Mouse (Mus musculus) hindbrain, postnatal 0 days (tissue): ENCODE results near the gene Grin2b. TPM values are rescaled to one million over a fixed set of nuclear protein-coding genes. Genes with fewer than 3 reads are reported as not detected.
A peak's percentile ranks its signal among the peaks of the same experiment; 100 is the strongest.
"Not testable (repeated sequence)": the region's sequence is repeated elsewhere in the genome, so short reads cannot be mapped to it uniquely, and the experiment has no call there.

Experiments
- ATAC-seq: fragments of 200-750 bp; cut with Nextera tagmentation; 2 replicates; pipeline ENCODE4 v1.8.0; 2017; ENCODE audit warnings: mild to moderate bottlenecking, moderate TSS enrichment, moderate library complexity
- DNase-seq: peaks from one replicate; pipeline ENCODE4 v3.0.0-alpha.2; 2015; ENCODE audit warnings: low spot score
- H3K27ac ChIP-seq: fragments of 300-500 bp; sonication (generic); 2 replicates; pipeline ENCODE4 v1.5.1; 2014; ENCODE audit warnings: mild to moderate bottlenecking
- H3K27me3 ChIP-seq: fragments of 300-500 bp; sonication (generic); 2 replicates; pipeline ENCODE4 v1.6.1; 2014; ENCODE audit warnings: low read length, mixed read lengths; ENCODE audit not compliant: insufficient read depth
- H3K36me3 ChIP-seq: fragments of 300-500 bp; sonication (generic); 2 replicates; pipeline ENCODE4 v1.6.1; 2014; ENCODE audit warnings: low read length, mixed read lengths; ENCODE audit not compliant: insufficient read depth
- H3K4me1 ChIP-seq: fragments of 300-500 bp; sonication (generic); 2 replicates; pipeline ENCODE4 v1.6.1; 2014; ENCODE audit warnings: antibody characterized with exemption, low read length, mixed read lengths; ENCODE audit not compliant: insufficient read depth
- H3K4me2 ChIP-seq: fragments of 300-500 bp; sonication (generic); 2 replicates; pipeline ENCODE4 v1.6.1; 2014; ENCODE audit warnings: low read depth, mild to moderate bottlenecking, low read length, moderate library complexity, mixed read lengths
- H3K4me3 ChIP-seq: fragments of 300-500 bp; sonication (generic); 2 replicates; pipeline ENCODE4 v1.5.1; 2014; ENCODE audit warnings: low read length
- H3K9ac ChIP-seq: fragments of 300-500 bp; sonication (generic); replicated peaks from 2 replicates; pipeline ENCODE4 v1.6.1; 2014; ENCODE audit warnings: mild to moderate bottlenecking, low read length, moderate library complexity, mixed read lengths
- H3K9me3 ChIP-seq: fragments of 300-500 bp; sonication (generic); 2 replicates; pipeline ENCODE4 v1.6.1; 2016; ENCODE audit warnings: low read length, mixed read lengths
- CTCF ChIP-seq: IDR thresholded peaks from 2 replicates; pipeline ENCODE4 v1.5.1; 2016; ENCODE audit warnings: antibody characterized with exemption, control low read depth, low read depth
- WGBS: fragments of 180-500 bp; shearing (Covaris S2); extraction: QIAGEN DNeasy Blood & Tissue Kit; methylation state at CpG from one replicate; pipeline ENCODE4 v1.1.7; 2014; 5-methylcytosine and 5-hydroxymethylcytosine counted together
- polyA plus RNA-seq: library from polyadenylated mRNA; unstranded; fragments of >200 nt; fragmentation: Nextera tagmentation; extraction: Ambion mirVana; gene quantifications from 2 replicates; pipeline ENCODE4 v1.2.1, GENCODE M21; 2015
- total RNA-seq: library from RNA; depleted of rRNA; stranded (reverse); fragments of >200 nt; gene quantifications from 2 replicates; pipeline ENCODE4 v1.2.3, GENCODE M21; 2014

The Grin2b gene
- total and polyA plus RNA-seq, 2 experiments from 2014 or later: 55.1 to 67.0 TPM

GRCm38 (mm10) chr6:135831032-135831431, 342.3 kb downstream of the Grin2b start:
- no peak for TF ChIP-seq CTCF
- no peak overlapping the region for H3K4me3 ChIP-seq
- H3K27me3 ChIP-seq: no peaks in the 10 kb centered on the region
- H3K9ac ChIP-seq: no peak overlapping the region
- no peaks in the 10 kb centered on the region for H3K4me1 ChIP-seq
- H3K36me3 ChIP-seq: no peaks in the 10 kb centered on the region
- H3K27ac ChIP-seq: no peak overlapping the region
- H3K4me2 ChIP-seq: no peak overlapping the region
- no peaks in the 10 kb centered on the region for H3K9me3 ChIP-seq
- ATAC-seq (no peak), DNase-seq (no peak)
- WGBS: 95% methylated on average over 1 of the region's 1 CpGs

DNA sequence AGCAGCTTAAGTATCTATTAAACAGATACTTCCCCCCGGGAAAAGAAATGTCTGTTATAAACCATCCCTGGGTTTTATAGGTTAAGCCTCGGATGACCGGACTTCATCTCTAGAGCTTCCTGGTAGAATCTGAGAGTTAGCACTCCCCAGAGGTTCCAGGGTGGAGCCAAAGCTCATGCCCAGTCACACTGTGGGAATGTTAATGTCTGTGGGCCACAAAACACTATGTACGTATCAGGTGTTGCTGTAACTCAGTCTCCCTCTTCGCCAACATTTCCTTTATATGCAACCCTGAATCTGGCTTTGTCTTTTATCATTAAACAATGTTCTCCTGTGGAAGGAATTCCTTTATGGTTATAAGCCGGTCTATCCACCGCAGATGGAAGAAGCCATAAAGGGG, 343.9 kb downstream of the Grin2b start:
- no peak for ATAC-seq
- H3K4me1 ChIP-seq: no peaks in the 10 kb centered on the region
- WGBS: 87% methylated on average over 7 of the region's 7 CpGs
- H3K4me3 ChIP-seq: no peak overlapping the region
- no peaks in the 10 kb centered on the region for H3K27me3 ChIP-seq
- H3K4me2 ChIP-seq: no peak overlapping the region
- no peaks in the 10 kb centered on the region for H3K9me3 ChIP-seq
- H3K27ac ChIP-seq: no peak overlapping the region
- TF ChIP-seq CTCF: no peak
- H3K36me3 ChIP-seq: no peaks in the 10 kb centered on the region
- H3K9ac ChIP-seq: no peak overlapping the region
- no peak for DNase-seq

DNA sequence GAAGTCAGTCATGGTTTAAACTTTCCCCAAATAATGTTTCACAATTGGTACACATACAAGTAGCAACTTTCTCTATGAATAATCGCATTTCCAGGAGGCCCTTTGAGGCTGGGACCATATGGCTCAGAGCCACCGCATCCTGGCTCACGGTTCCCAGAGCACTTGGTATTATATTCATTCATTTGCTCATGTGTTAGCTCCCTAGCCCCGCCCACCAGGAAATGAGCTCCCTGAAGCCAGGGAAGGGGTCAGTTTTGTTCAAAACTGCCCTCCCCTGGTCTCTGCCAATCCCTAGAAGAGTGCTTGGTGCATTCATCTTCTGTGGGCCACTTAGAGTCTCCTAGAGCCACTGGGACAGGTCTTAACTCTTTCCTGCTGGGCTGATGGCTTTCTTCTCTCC, 344.3 kb downstream of the Grin2b start:
- no peak for TF ChIP-seq CTCF
- no peak for ATAC-seq
- Histone ChIP-seq H3K4me3 (no peak overlapping the region), H3K9me3 (no peaks in the 10 kb centered on the region), H3K9ac (no peak overlapping the region), H3K27ac (no peak overlapping the region), H3K36me3 (no peaks in the 10 kb centered on the region), H3K4me2 (no peak overlapping the region), H3K27me3 (no peaks in the 10 kb centered on the region), H3K4me1 (no peaks in the 10 kb centered on the region)
- 46% methylated on average over 4 of the region's 4 CpGs for WGBS
- DNase-seq: no peak

DNA sequence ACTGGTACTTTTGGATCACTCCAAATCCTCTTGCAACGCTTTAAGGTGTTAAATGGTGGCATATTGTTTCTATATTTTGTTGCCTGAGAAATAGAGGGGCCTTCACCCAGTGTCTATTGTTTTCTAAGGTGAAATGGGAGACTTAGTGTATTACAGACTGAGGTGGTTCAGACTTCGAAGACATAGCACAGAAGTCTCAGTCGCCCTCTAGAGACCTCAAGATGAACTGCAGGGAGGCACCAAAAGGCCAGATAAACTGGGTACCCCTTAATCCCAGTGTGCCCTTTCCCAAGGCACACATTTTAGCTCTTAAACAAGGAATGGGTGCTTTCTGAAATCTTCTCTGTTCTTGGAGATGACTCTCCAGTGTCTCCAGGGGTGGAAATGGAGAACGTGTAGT, 345.4 kb downstream of the Grin2b start:
- 24% methylated on average over 4 of the region's 4 CpGs for WGBS
- ATAC-seq: no peak
- Histone ChIP-seq H3K4me2 (no peak overlapping the region), H3K27ac (no peak overlapping the region), H3K36me3 (no peaks in the 10 kb centered on the region), H3K27me3 (no peaks in the 10 kb centered on the region), H3K9me3 (no peaks in the 10 kb centered on the region), H3K4me3 (no peak overlapping the region), H3K4me1 (0 out of 2 replicates have a peak, but pooled peaks cover 2% of the 10 kb centered on the region), H3K9ac (no peak overlapping the region)
- DNase-seq: peak; percentile 72
- peak; percentile 85 for TF ChIP-seq CTCF

DNA sequence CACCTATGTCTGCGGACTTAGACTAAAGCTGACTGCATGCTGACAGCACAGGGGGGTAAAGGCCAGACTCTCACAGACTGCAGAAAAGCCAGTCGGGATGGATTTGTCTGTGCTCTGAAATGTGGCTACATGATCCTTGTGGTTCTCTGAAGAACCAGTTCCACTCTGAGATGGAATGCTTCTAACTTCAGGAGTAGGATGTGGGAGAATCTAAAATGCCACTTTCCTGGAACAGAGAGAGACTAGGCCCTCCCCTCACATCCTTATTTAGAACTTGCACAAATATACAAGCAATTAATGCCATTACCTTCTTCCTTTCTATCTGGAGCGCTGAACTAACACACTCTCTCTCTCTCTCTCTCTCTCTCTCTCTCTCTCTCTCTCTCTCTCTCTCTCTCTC, 346.0 kb downstream of the Grin2b start:
- H3K36me3 ChIP-seq: no peaks in the 10 kb centered on the region
- H3K9ac ChIP-seq: no peak overlapping the region
- no peak for DNase-seq
- no peak overlapping the region for H3K4me2 ChIP-seq
- 82% methylated on average over 3 of the region's 3 CpGs for WGBS
- no peak for TF ChIP-seq CTCF
- no peaks in the 10 kb centered on the region for H3K27me3 ChIP-seq
- no peak for ATAC-seq
- H3K4me3 ChIP-seq: no peak overlapping the region
- no peak overlapping the region for H3K27ac ChIP-seq
- 0 out of 2 replicates have a peak, but pooled peaks cover 2% of the 10 kb centered on the region for H3K4me1 ChIP-seq
- H3K9me3 ChIP-seq: no peaks in the 10 kb centered on the region

DNA sequence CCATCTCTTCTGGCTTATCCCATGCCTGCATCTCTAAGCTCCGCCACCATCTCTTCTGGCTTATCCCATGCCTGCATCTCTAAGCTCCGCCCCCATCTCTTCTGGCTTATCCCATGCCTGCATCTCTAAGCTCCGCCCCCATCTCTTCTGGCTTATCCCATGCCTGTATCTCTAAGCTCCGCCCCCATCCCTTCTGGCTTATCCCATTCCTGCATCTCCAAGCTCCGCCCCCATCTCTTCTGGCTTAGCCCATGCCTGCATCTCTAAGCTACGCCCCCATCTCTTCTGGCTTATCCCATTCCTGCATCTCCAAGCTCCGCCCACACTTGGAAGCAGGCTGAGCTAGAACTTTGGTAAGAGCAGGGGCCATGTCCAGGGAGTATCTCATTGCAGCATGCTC, 346.5 kb downstream of the Grin2b start:
- H3K36me3 ChIP-seq, ATAC-seq, H3K4me1 ChIP-seq, H3K4me3 ChIP-seq, H3K27me3 ChIP-seq, H3K9ac ChIP-seq, DNase-seq, H3K4me2 ChIP-seq, H3K27ac ChIP-seq, H3K9me3 ChIP-seq: not testable (repeated sequence)
- WGBS: 95% methylated on average over 7 of the region's 7 CpGs

DNA sequence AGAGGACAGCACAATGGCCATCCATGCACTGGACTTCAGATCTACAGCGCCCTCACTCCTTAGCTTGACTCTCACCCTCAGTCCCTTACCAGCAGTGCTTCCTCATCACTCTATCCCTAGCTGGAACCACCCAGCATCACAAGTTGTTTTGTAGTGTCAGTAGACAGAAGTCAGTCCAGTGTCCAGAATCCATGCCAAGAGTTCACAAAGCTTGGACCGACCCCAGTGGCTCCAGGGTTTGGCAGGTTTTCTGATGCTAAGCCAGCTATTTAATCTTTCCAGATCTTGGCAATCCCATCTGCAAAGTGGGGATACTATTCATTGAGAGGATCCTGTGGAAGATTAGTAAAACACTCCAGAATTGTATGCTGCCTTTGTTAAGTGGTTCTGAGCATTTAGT, 355.9 kb downstream of the Grin2b start:
- Histone ChIP-seq H3K4me2 (no peak overlapping the region), H3K27ac (no peak overlapping the region), H3K4me3 (no peak overlapping the region), H3K4me1 (no peaks in the 10 kb centered on the region), H3K9me3 (no peaks in the 10 kb centered on the region), H3K36me3 (no peaks in the 10 kb centered on the region), H3K27me3 (no peaks in the 10 kb centered on the region), H3K9ac (no peak overlapping the region)
- WGBS: 84% methylated on average over 2 of the region's 2 CpGs
- ATAC-seq (no peak), DNase-seq (no peak)
- no peak for TF ChIP-seq CTCF
